Mouse (Mus musculus) intestine, postnatal 0 days (tissue): Measurements from ENCODE around the gene Cpsf2. TPM values are rescaled to one million over a fixed set of nuclear protein-coding genes. Genes with fewer than 3 reads are reported as not detected.

Experiments used
- ATAC-seq: fragments of 200-750 bp; cut with Nextera tagmentation; 2 replicates; pipeline ENCODE4 v1.8.0; 2017; ENCODE audit warnings: mild to moderate bottlenecking, moderate TSS enrichment, moderate library complexity
- H3K27ac ChIP-seq: fragments of 300-500 bp; sonication (generic); 2 replicates; pipeline ENCODE4 v1.5.1; 2014; ENCODE audit warnings: mild to moderate bottlenecking, low read depth, low read length, moderate library complexity
- H3K27me3 ChIP-seq: fragments of 300-500 bp; sonication (generic); replicated peaks from 2 replicates; pipeline ENCODE4 v1.6.1; 2014; ENCODE audit warnings: low read length, mixed read lengths; ENCODE audit not compliant: control insufficient read depth, insufficient read depth
- H3K36me3 ChIP-seq: fragments of 300-500 bp; sonication (generic); 2 replicates; pipeline ENCODE4 v1.6.1; 2014; ENCODE audit warnings: mild to moderate bottlenecking, moderate library complexity; ENCODE audit not compliant: control insufficient read depth, insufficient read depth
- H3K4me1 ChIP-seq: fragments of 300-500 bp; sonication (generic); replicated peaks from 2 replicates; pipeline ENCODE4 v1.6.1; 2014; ENCODE audit warnings: antibody characterized with exemption, low read length, mixed read lengths; ENCODE audit not compliant: control insufficient read depth, insufficient read depth
- H3K4me2 ChIP-seq: fragments of 300-500 bp; sonication (generic); replicated peaks from 2 replicates; pipeline ENCODE4 v1.6.1; 2014; ENCODE audit warnings: low read depth, mild to moderate bottlenecking, moderate library complexity
- H3K4me3 ChIP-seq: fragments of 300-500 bp; sonication (generic); 2 replicates; pipeline ENCODE4 v1.5.1; 2014; ENCODE audit warnings: low read depth, low read length
- H3K9ac ChIP-seq: fragments of 300-500 bp; sonication (generic); 2 replicates; pipeline ENCODE4 v1.6.1; 2014; ENCODE audit warnings: mild to moderate bottlenecking, low read depth, low read length
- H3K9me3 ChIP-seq: fragments of 300-500 bp; sonication (generic); 2 replicates; pipeline ENCODE4 v1.6.1; 2016; ENCODE audit warnings: mixed run types; ENCODE audit not compliant: control insufficient read depth
- CTCF ChIP-seq: sonication (generic); IDR thresholded peaks from 2 replicates; pipeline ENCODE4 v1.5.1; 2016; ENCODE audit warnings: low read depth, mild to moderate bottlenecking, control low read depth, antibody characterized with exemption, moderate library complexity
- WGBS: fragments of 180-500 bp; shearing (Covaris S2); extraction: QIAGEN DNeasy Blood & Tissue Kit; methylation state at CpG from one replicate; pipeline ENCODE4 v1.1.7; 2014; 5-methylcytosine and 5-hydroxymethylcytosine counted together
- polyA plus RNA-seq: library from polyadenylated mRNA; unstranded; fragments of >200 nt; fragmentation: Nextera tagmentation; extraction: Ambion mirVana; gene quantifications from 2 replicates; pipeline ENCODE4 v1.2.1, GENCODE M21; 2015

Gene Cpsf2
- polyA plus RNA-seq, 1 experiment from 2014 or later = 12.4 TPM

DNA sequence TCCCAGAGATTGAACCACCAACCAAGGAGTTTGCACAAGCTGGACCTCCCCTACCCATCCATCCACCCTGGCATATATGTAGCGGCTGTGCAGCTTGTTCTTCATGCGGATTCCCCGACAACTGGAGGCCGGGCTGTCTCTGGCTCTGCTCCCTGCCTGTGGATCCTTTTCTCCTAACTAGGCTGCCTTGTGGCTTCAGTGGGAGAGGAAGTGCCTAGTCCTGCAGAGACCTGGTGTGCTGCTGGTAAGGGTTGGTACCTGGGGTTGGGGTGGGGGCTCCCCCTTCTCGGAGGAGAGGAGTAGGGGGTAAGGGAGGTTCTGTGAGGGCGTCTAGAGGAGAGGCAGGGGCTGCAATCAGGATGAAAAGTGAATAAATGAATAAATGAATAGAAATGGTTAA lies 39.3 kb downstream of the Cpsf2 start:
- H3K36me3 ChIP-seq = no peaks in the 10 kb centered on the region
- no peak for ATAC-seq
- H3K4me2 ChIP-seq = no peak overlapping the region
- H3K27me3 ChIP-seq = no peaks in the 10 kb centered on the region
- H3K4me1 ChIP-seq = no peaks in the 10 kb centered on the region
- WGBS = 86% methylated on average over 6 of the region's 6 CpGs
- no peak for TF ChIP-seq CTCF
- H3K27ac ChIP-seq = no peak overlapping the region
- H3K9ac ChIP-seq = no peak overlapping the region
- no peaks in the 10 kb centered on the region for H3K9me3 ChIP-seq
- H3K4me3 ChIP-seq = no peak overlapping the region

DNA sequence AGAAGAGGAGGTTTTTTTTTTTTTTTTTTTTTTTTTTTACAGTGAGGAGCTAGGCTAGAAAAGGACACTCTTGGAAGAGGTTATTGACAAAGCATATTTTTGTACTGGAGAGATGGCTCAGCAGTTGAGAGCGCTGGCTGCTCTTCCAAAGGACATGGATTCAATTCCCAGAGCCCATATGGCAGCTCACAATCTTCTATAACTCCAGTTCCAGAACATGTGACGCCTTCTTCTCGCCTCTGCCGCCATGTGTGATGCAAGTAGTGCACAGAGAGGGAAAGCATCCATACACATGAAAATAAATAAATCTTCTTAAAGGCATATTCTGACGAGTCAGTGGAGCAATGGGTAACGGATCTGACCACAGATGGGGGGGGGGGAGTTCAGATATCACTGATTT lies 46.1 kb downstream of the Cpsf2 start:
- no peak for TF ChIP-seq CTCF
- Histone ChIP-seq H3K9ac (no peak overlapping the region), H3K36me3 (no peaks in the 10 kb centered on the region), H3K27ac (no peak overlapping the region), H3K4me3 (no peak overlapping the region), H3K4me1 (no peaks in the 10 kb centered on the region), H3K4me2 (no peak overlapping the region), H3K27me3 (no peaks in the 10 kb centered on the region), H3K9me3 (no peaks in the 10 kb centered on the region)
- no peak for ATAC-seq
- WGBS = 78% methylated on average over 6 of the region's 6 CpGs

DNA sequence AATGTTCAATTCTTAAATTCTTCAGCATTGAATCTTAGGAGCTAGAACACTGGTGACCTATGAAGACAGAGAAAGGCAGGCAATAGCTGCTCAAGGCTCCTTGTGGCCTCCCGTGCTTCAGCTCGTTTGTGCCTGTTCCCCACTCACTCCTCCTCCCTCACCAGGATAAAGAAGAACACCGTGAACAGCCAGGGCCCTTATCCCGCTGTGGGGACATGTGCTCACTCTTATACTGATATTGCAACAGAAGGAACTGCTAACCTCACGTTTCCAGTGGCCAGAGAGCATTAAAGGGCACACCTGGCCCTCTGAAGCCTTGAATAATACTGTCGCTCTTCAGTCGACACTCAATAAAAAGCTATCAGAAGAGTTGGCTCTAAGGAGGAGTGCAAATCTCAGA lies 53.4 kb downstream of the Cpsf2 start:
- no peaks in the 10 kb centered on the region for H3K36me3 ChIP-seq
- no peak for ATAC-seq
- H3K9me3 ChIP-seq = no peaks in the 10 kb centered on the region
- H3K27ac ChIP-seq = no peak overlapping the region
- H3K4me2 ChIP-seq = no peak overlapping the region
- 38% methylated on average over 7 of the region's 7 CpGs for WGBS
- H3K4me1 ChIP-seq = no peaks in the 10 kb centered on the region
- no peak overlapping the region for H3K4me3 ChIP-seq
- H3K9ac ChIP-seq = no peak overlapping the region
- no peaks in the 10 kb centered on the region for H3K27me3 ChIP-seq
- TF ChIP-seq CTCF = no peak

DNA sequence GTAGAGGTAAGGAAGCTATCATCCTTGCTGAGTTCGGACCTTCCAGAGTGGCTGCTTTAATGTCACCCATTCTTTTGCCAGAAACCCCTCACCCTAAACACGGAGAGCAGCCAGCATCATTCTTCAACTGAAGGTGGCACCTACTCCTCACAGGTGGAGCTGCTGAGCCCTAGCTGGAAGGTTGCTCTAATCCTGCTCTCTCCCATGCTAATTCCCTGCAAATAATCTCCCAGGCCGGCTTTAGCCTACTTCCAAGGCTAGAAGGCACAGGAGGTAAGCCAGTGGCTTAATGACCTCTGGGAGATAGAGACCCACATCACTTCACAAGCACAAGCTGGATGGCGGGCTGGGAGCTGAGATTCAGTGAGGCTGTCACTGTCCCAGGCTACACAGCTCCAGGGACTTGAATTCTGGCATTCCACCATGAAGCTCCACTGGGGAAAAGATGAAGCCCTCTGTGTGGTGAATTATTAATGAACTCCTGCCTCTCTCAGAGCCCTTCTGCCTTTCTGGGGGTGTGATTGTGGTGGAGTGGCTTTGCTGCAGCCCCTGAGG lies 54.2 kb downstream of the Cpsf2 start:
- H3K9ac ChIP-seq = no peak overlapping the region
- WGBS = 37% methylated on average over 4 of the region's 4 CpGs
- no peaks in the 10 kb centered on the region for H3K4me1 ChIP-seq
- no peaks in the 10 kb centered on the region for H3K9me3 ChIP-seq
- H3K27me3 ChIP-seq = no peaks in the 10 kb centered on the region
- H3K36me3 ChIP-seq = no peaks in the 10 kb centered on the region
- no peak overlapping the region for H3K27ac ChIP-seq
- no peak for TF ChIP-seq CTCF
- no peak overlapping the region for H3K4me3 ChIP-seq
- ATAC-seq = no peak
- no peak overlapping the region for H3K4me2 ChIP-seq

DNA sequence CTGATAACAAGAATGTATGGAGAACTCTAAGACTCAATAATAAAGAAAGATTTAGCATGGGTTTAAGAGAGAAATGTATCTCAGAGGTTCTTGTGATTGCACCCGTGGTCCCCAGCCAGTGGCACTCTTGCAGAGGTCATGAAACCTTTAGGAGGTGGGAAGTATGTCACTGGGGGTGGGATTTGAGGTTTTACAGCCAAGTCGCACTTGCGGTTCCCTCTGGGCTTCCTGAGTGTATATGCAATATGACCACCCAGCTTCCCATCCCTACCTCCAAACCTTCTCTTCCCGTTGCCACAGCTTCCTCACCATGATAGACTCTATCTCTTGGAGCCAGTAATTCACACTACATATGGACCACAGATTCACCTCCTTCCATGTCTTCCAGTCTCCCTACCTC lies 59.1 kb downstream of the Cpsf2 start:
- no peak overlapping the region for H3K27ac ChIP-seq
- no peak for ATAC-seq
- TF ChIP-seq CTCF = no peak
- no peaks in the 10 kb centered on the region for H3K36me3 ChIP-seq
- H3K4me2 ChIP-seq = no peak overlapping the region
- H3K4me1 ChIP-seq = no peaks in the 10 kb centered on the region
- H3K9ac ChIP-seq = no peak overlapping the region
- no peak overlapping the region for H3K4me3 ChIP-seq
- no peaks in the 10 kb centered on the region for H3K9me3 ChIP-seq
- H3K27me3 ChIP-seq = no peaks in the 10 kb centered on the region
- 86% methylated on average over 4 of the region's 4 CpGs for WGBS

DNA sequence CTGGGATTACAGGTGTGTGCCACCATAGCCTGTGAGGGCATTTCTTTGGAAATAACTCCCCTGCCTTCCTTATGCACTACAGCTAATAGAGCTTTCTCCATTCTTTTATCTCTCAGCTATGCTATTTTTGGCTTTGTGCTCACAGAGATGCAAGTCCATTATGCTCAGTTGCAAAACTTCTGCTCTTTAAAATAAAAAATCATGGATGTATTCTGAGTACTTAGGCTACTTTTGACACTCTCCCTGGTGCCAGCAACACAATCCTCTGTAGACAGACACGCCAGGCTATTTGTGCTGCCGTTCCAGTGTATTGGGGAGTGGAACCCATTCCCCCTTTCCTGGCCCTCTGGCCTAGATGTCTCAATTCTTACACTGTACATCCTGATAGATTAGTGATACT lies 64.1 kb downstream of the Cpsf2 start:
- no peak for TF ChIP-seq CTCF
- 93% methylated on average over 2 of the region's 2 CpGs for WGBS
- H3K27ac ChIP-seq = no peak overlapping the region
- H3K9me3 ChIP-seq = no peaks in the 10 kb centered on the region
- H3K36me3 ChIP-seq = no peaks in the 10 kb centered on the region
- H3K4me1 ChIP-seq = no peaks in the 10 kb centered on the region
- no peak for ATAC-seq
- no peak overlapping the region for H3K9ac ChIP-seq
- H3K4me2 ChIP-seq = no peak overlapping the region
- H3K4me3 ChIP-seq = no peak overlapping the region
- H3K27me3 ChIP-seq = no peaks in the 10 kb centered on the region

DNA sequence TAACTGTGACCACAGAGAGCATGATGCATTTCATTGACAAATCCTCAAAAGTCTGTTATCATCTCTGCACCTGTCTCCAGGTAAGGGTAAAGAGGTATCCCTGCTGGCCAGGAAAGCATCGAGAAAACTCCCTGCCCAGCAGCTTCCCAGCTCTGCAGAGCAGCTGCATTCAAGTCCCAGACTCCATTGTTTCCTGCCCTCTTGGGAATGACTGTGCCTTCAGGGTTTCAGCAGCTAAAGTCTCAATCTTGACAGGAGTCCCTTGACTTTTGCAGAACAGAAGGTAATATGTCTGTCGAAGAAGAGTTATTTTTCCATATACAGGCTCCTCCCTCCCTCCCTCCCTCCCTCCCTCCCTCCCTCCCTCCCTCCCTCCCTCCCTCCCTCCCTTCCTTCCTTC lies 65.9 kb downstream of the Cpsf2 start:
- H3K4me2 ChIP-seq = no peak overlapping the region
- no peaks in the 10 kb centered on the region for H3K9me3 ChIP-seq
- 45% methylated on average over 2 of the region's 2 CpGs for WGBS
- H3K9ac ChIP-seq = no peak overlapping the region
- H3K4me3 ChIP-seq = no peak overlapping the region
- H3K27ac ChIP-seq = no peak overlapping the region
- H3K4me1 ChIP-seq = no peaks in the 10 kb centered on the region
- no peak for TF ChIP-seq CTCF
- no peaks in the 10 kb centered on the region for H3K36me3 ChIP-seq
- no peak for ATAC-seq
- H3K27me3 ChIP-seq = no peaks in the 10 kb centered on the region
